ENCODE assay signal across 14 mouse cellular contexts in the genomic region with DNA sequence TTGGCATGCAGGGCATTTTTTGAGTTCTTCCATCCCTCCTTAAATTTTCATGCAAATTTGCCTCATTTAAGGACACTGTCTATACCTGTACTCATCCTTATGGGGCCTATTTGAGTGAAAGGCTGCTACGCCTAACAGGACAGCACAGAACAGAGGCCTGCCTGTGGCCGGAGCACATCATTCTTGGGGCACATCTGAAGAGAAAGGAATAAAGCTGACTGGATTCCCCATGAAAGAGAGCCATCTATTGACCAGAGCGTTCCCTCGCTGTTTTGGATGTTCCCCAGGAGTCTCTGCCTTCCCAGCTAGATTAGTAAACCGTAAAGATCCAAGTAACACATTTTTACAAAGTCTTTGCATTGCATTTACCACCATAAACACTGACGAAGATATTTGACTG.
A peak's percentile ranks its signal among the peaks of the same experiment; 100 is the strongest.
DNase-seq lines count a peak whose midpoint lies in the region; ATAC-seq and TF ChIP-seq lines count a peak whose summit lies in the region.
"Had no signal": no experiment of that assay in that cellular context is flagged by ENCODE, and none has a peak within 500 bp of the region (broad histone marks: within the 10 kb centered on the region; RNA-seq: fewer than 3 reads in every experiment).

No protein-coding gene starts in this region.

- H3K9ac ChIP-seq in heart, postnatal 0 days (replicated peaks; ENCODE audit: low read depth, low read length), result no peak overlapping the region
- H3K9ac ChIP-seq in heart, embryonic 12.5 days, result no peak overlapping the region
- no peak overlapping the region for H3K9ac ChIP-seq in lung, embryonic 14.5 days
- H3K9ac ChIP-seq: forebrain, embryonic 13.5 days; liver, embryonic 12.5 days; neural tube, embryonic 12.5 days had no signal

- no peak for ATAC-seq in heart, postnatal 0 days (ENCODE audit: insufficient read depth, low read depth)
- no peak for ATAC-seq in heart, embryonic 12.5 days (ENCODE audit: insufficient number of reproducible peaks, low FRiP score)
- ATAC-seq in lung, embryonic 14.5 days (ENCODE audit: insufficient read depth), result no peak
- ATAC-seq: hindbrain, embryonic 16.5 days; liver, embryonic 12.5 days; midbrain, embryonic 16.5 days had no signal

- H3K4me3 ChIP-seq in heart, postnatal 0 days (ENCODE audit: low read depth, low read length), result no peak overlapping the region
- no peak overlapping the region for H3K4me3 ChIP-seq in heart, embryonic 12.5 days
- no peak overlapping the region for H3K4me3 ChIP-seq in lung, embryonic 14.5 days (ENCODE audit: low read depth, low read length)
- H3K4me3 ChIP-seq: embryonic facial prominence, embryonic 10.5 days; forebrain, embryonic 13.5 days; liver, embryonic 12.5 days; neural tube, embryonic 12.5 days had no signal

- H3K4me2 ChIP-seq in heart, postnatal 0 days (ENCODE audit: low read depth, low read length), result no peak overlapping the region
- H3K4me2 ChIP-seq in heart, embryonic 12.5 days, result no peak overlapping the region
- H3K4me2 ChIP-seq in lung, embryonic 14.5 days, result no peak overlapping the region
- H3K4me2 ChIP-seq: forebrain, embryonic 13.5 days; liver, embryonic 12.5 days; neural tube, embryonic 12.5 days had no signal

- H3K27ac ChIP-seq in heart, postnatal 0 days (ENCODE audit: low read depth), result no peak overlapping the region
- no peak overlapping the region for H3K27ac ChIP-seq in heart, embryonic 12.5 days (ENCODE audit: poor library complexity, severe bottlenecking)
- H3K27ac ChIP-seq in lung, embryonic 14.5 days (ENCODE audit: low read depth), result no peak overlapping the region
- H3K27ac ChIP-seq: embryonic facial prominence, embryonic 10.5 days; forebrain, embryonic 13.5 days; liver, embryonic 12.5 days; neural tube, embryonic 12.5 days had no signal

- TF ChIP-seq EP300 in heart, postnatal 0 days (IDR thresholded peaks at IDR 0.05; ENCODE audit: low read depth), result no peak

- H3K4me1 ChIP-seq in heart, postnatal 0 days (ENCODE audit: control insufficient read depth, insufficient read depth), result no peaks in the 10 kb centered on the region
- no peaks in the 10 kb centered on the region for H3K4me1 ChIP-seq in heart, embryonic 12.5 days (replicated peaks)
- H3K4me1 ChIP-seq in lung, embryonic 14.5 days (ENCODE audit: insufficient read depth), result no peaks in the 10 kb centered on the region
- H3K4me1 ChIP-seq: embryonic facial prominence, embryonic 10.5 days; forebrain, embryonic 13.5 days; liver, embryonic 12.5 days; neural tube, embryonic 12.5 days had no signal

- no peaks in the 10 kb centered on the region for H3K36me3 ChIP-seq in heart, postnatal 0 days (replicated peaks; ENCODE audit: control insufficient read depth, insufficient read depth, low read length)
- no peaks in the 10 kb centered on the region for H3K36me3 ChIP-seq in heart, embryonic 12.5 days
- no peaks in the 10 kb centered on the region for H3K36me3 ChIP-seq in lung, embryonic 14.5 days (ENCODE audit: insufficient read depth)
- H3K36me3 ChIP-seq: embryonic facial prominence, embryonic 10.5 days; liver, embryonic 12.5 days; neural tube, embryonic 12.5 days had no signal

- H3K27me3 ChIP-seq in heart, postnatal 0 days (ENCODE audit: control insufficient read depth, insufficient read depth, low read length), result no peaks in the 10 kb centered on the region
- no peaks in the 10 kb centered on the region for H3K27me3 ChIP-seq in heart, embryonic 12.5 days (replicated peaks)
- H3K27me3 ChIP-seq in lung, embryonic 14.5 days (ENCODE audit: insufficient read depth, low read length), result no peaks in the 10 kb centered on the region
- H3K27me3 ChIP-seq: forebrain, embryonic 13.5 days; liver, embryonic 12.5 days; neural tube, embryonic 12.5 days had no signal

- no peak for DNase-seq in heart, postnatal 0 days (ENCODE audit: low spot score)
- peak; percentile 37 for DNase-seq in lung, embryonic 14.5 days
- no peak for DNase-seq in lung, postnatal 25 days (ENCODE audit: low spot score)
- peak; percentile 4 for DNase-seq in right cerebral cortex, adult 18-20 months
- no peak for DNase-seq in right cerebral cortex, postnatal 36 days (ENCODE audit: low spot score in 2 of 2)
- DNase-seq in naive thymus-derived CD4-positive, alpha-beta T cell, adult 2 months (ENCODE audit: low read depth), result peak; percentile 4
- no peak for DNase-seq in ovary, postnatal 10 days (ENCODE audit: low spot score)

- TF ChIP-seq CTCF in heart, postnatal 0 days (IDR thresholded peaks at IDR 0.05; ENCODE audit: low read depth), result peak; percentile 30
- peak; percentile 13; the same call in 1 of the 2 replicates for TF ChIP-seq CTCF in lung, embryonic 14.5 days (IDR thresholded peaks at IDR 0.05; ENCODE audit: low read depth)

- H3K9me3 ChIP-seq in heart, postnatal 0 days (replicated peaks; ENCODE audit: control insufficient read depth, low read length), result peaks cover 5% of the 10 kb centered on the region; the same call in 1 of the 2 replicates
- H3K9me3 ChIP-seq in heart, embryonic 12.5 days (replicated peaks), result peaks cover 4% of the 10 kb centered on the region; the same call in 1 of the 2 replicates
- H3K9me3 ChIP-seq in lung, embryonic 14.5 days (ENCODE audit: low read depth, low read length), result no peaks in the 10 kb centered on the region
- H3K9me3 ChIP-seq: forebrain, embryonic 13.5 days had no signal

- 61% methylated on average over 6 of the region's 6 CpGs for WGBS in heart, postnatal 0 days
- 63% methylated on average over 6 of the region's 6 CpGs for WGBS in heart, embryonic 12.5 days
- 71% methylated on average over 6 of the region's 6 CpGs for WGBS in lung, embryonic 14.5 days

Comparison
In these comparisons a context has a peak if more than half of its experiments do, and no peak if none do; other contexts are left out.
1. DNase-seq: peak in lung, embryonic 14.5 days (single experiment), right cerebral cortex, adult 18-20 months (single experiment) and naive thymus-derived CD4-positive, alpha-beta T cell, adult 2 months (single experiment); none in heart, postnatal 0 days (single experiment), lung, postnatal 25 days (single experiment), right cerebral cortex, postnatal 36 days (0 of 2) and ovary, postnatal 10 days (single experiment).